Mouse (Mus musculus): Measurements from ENCODE around the gene Polr2f. TPM values are rescaled to one million over a fixed set of nuclear protein-coding genes. Genes with fewer than 3 reads are reported as not detected.

Polr2f gene
- polyA plus RNA-seq (2014; fragmentation: Nextera tagmentation; extraction: Ambion mirVana) = 315 and 325 TPM in 2 replicates

DNA sequence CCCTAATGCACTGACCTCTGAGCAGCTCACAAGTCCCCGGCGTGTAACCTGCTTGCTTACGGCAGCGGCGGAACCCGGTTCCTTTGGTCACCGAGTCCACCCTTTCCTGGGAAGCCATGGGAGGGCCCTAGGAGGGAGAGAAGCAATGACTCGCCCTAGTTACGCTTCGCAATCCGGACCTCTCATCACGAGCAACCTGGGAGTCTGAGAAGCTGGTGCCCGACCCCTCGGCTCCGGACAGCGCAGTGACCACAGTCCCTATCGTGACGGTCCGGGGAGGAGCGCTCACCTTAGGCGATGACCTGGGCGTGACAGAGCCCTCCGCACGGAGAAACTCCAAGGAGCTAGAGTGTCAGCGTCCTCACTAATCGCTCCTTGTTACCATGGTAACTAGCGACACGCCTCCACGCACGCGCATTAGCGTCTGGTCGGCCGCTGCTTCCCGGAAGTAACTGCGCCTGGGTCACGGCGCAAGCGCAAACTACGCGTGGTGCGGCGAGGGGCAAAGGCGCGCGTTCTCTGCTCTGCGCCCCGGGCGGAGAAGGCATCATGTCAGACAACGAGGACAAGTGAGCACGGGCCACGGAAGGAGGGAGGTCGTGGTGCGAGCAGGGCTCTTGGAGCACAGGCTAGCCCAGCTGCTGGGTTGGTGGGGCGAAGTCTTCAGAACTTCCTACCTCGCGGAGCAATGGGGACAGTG, at the start of gene Polr2f, which contains the start of gene 1700088E04Rik:
Polr2f (plus strand) TSS at position 144 of the 700 bp plus-strand sequence.
1700088E04Rik (minus strand) TSS at position 388 of the 700 bp plus-strand sequence.
- Histone ChIP-seq H3K27ac (ENCODE audit: low read depth) (no peak within 1 kb of the TSS), H3K4me2 (peak within 1 kb of the TSS; percentile 85)
- WGBS = under 1% methylated on average over 57 of the region's 57 CpGs

GRCm38 (mm10) chr15:79092284-79092683, 48.5 kb upstream of the Polr2f start:
- Histone ChIP-seq H3K36me3 (ENCODE audit: insufficient read depth) (peaks cover 84% of the 10 kb centered on the region), H3K4me1 (ENCODE audit: insufficient read depth) (peaks cover 2% of the 10 kb centered on the region), H3K4me2 (no peak overlapping the region), H3K27ac (ENCODE audit: low read depth) (no peak overlapping the region), H3K9me3 (ENCODE audit: low read depth, low read length) (no peaks in the 10 kb centered on the region), H3K4me3 (ENCODE audit: low read depth, low read length) (no peak overlapping the region), H3K9ac (no peak overlapping the region), H3K27me3 (ENCODE audit: insufficient read depth, low read length) (no peaks in the 10 kb centered on the region)
- TF ChIP-seq CTCF (IDR thresholded peaks at IDR 0.05; ENCODE audit: low read depth) = no peak
- WGBS = 84% methylated on average over 6 of the region's 6 CpGs
- ATAC-seq (ENCODE audit: insufficient read depth) (no peak), DNase-seq (no peak)

More for the DNA sequence above, at the start of gene Polr2f, which contains the start of gene 1700088E04Rik:
- ATAC-seq (ENCODE audit: insufficient read depth) (peak; percentile 87), DNase-seq (peak; percentile 99)
- Histone ChIP-seq H3K9me3 (ENCODE audit: low read depth, low read length) (no peaks in the 10 kb centered on the region), H3K27me3 (ENCODE audit: insufficient read depth, low read length) (no peaks in the 10 kb centered on the region), H3K9ac (peak within 1 kb of the TSS; percentile 79), H3K4me1 (ENCODE audit: insufficient read depth) (no peaks in the 10 kb centered on the region), H3K4me3 (ENCODE audit: low read depth, low read length) (peak within 1 kb of the TSS; percentile 90), H3K36me3 (ENCODE audit: insufficient read depth) (peaks cover 19% of the 10 kb centered on the region)
- no peak for TF ChIP-seq CTCF (IDR thresholded peaks at IDR 0.05; ENCODE audit: low read depth)

DNA sequence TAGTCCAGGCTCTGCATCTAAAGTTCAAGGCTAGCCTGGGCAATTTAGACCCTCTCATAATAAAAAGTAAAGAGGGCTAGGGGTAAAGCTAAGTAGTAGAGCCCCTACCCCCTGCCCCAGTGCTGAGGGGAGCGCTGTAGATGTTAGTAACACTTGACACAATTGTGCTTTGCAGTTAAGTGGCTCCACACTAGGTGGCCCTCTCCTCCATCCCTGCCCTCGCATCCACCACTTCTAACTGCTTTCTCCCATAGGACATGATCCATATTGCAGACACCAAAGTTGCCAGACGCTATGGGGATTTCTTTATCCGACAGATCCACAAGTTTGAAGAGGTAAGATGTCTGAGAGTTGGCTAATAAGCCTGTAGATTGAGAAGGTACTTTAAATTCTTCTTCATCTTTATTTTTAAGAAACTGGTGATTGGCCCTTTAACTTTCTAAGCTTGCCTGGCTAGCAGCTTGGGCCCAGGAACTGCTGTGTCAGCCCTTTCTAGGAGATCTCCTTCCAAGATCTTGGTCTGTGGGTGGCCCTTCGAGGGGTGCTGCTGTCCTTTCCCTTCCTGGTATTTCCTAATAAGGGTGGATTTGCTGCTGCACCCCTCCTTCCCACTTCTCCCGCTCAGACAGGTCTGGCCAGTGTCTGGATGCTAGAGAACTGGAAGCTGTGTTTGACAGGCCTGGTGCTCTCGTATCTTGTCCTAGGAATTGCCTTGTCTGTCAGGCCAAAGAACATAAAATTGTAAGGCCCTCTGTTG, 47.5 kb upstream of the Polr2f start:
- WGBS = 49% methylated on average over 7 of the region's 7 CpGs
- Histone ChIP-seq H3K4me2 (no peak overlapping the region), H3K27ac (ENCODE audit: low read depth) (no peak overlapping the region; the same call in 1 of the 2 replicates), H3K27me3 (ENCODE audit: insufficient read depth, low read length) (no peaks in the 10 kb centered on the region), H3K4me1 (ENCODE audit: insufficient read depth) (peaks cover 11% of the 10 kb centered on the region), H3K9ac (no peak overlapping the region), H3K9me3 (ENCODE audit: low read depth, low read length) (no peaks in the 10 kb centered on the region), H3K36me3 (ENCODE audit: insufficient read depth) (peaks cover 77% of the 10 kb centered on the region), H3K4me3 (ENCODE audit: low read depth, low read length) (no peak overlapping the region)
- ATAC-seq (ENCODE audit: insufficient read depth) = peak; percentile 38; the same call in 1 of the 2 replicates
- TF ChIP-seq CTCF (IDR thresholded peaks at IDR 0.05; ENCODE audit: low read depth) = peak; percentile 70
- DNase-seq = peak; percentile 63

GRCm38 (mm10) chr15:79095483-79095882, 45.3 kb upstream of the Polr2f start:
- Histone ChIP-seq H3K4me3 (ENCODE audit: low read depth, low read length) (no peak overlapping the region), H3K27me3 (ENCODE audit: insufficient read depth, low read length) (no peaks in the 10 kb centered on the region), H3K4me2 (no peak overlapping the region), H3K27ac (ENCODE audit: low read depth) (no peak overlapping the region), H3K9ac (no peak overlapping the region), H3K4me1 (ENCODE audit: insufficient read depth) (peaks cover 25% of the 10 kb centered on the region), H3K36me3 (ENCODE audit: insufficient read depth) (peaks cover 57% of the 10 kb centered on the region), H3K9me3 (ENCODE audit: low read depth, low read length) (no peaks in the 10 kb centered on the region)
- 86% methylated on average over 5 of the region's 5 CpGs for WGBS
- TF ChIP-seq CTCF (IDR thresholded peaks at IDR 0.05; ENCODE audit: low read depth) = no peak
- ATAC-seq (ENCODE audit: insufficient read depth) (no peak), DNase-seq (no peak)

DNA sequence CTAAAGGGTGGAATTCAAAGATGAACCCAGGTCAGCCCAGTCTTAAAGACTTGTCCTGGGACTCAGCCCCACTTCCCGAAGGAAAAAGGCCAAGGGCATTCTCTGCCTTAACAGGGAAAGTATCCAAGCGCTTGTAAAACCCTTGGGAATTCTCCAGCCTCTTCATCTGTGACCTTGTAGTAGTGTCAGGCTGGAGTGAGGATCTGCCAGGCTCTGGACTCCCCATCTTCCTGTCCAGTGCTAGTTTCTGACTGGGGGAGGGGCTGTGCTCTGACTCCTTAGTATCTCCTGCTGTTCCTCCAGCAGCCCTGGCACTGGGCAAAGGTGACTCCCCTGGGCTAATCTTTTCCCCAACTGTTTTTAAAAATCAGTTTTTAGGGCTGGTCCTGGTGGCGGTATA, 44.3 kb upstream of the Polr2f start:
- WGBS = 49% methylated on average over 3 of the region's 3 CpGs
- Histone ChIP-seq H3K27ac (ENCODE audit: low read depth) (peak overlapping the region; percentile 31; the same call in 1 of the 2 replicates), H3K9me3 (ENCODE audit: low read depth, low read length) (no peaks in the 10 kb centered on the region), H3K4me2 (no peak overlapping the region), H3K36me3 (ENCODE audit: insufficient read depth) (peaks cover 46% of the 10 kb centered on the region), H3K27me3 (ENCODE audit: insufficient read depth, low read length) (no peaks in the 10 kb centered on the region), H3K4me1 (ENCODE audit: insufficient read depth) (peaks cover 27% of the 10 kb centered on the region), H3K4me3 (ENCODE audit: low read depth, low read length) (no peak overlapping the region), H3K9ac (no peak overlapping the region)
- ATAC-seq (ENCODE audit: insufficient read depth) = no peak
- DNase-seq = peak; percentile 36
- no peak for TF ChIP-seq CTCF (IDR thresholded peaks at IDR 0.05; ENCODE audit: low read depth)

- no peak overlapping the region for H3K9ac ChIP-seq
- H3K4me2 ChIP-seq = peak overlapping the region; percentile 15; the same call in 1 of the 2 replicates
- TF ChIP-seq CTCF (IDR thresholded peaks at IDR 0.05; ENCODE audit: low read depth) = no peak
- ATAC-seq (ENCODE audit: insufficient read depth) (no peak), DNase-seq (peak; percentile 30)
- H3K27me3 ChIP-seq (ENCODE audit: insufficient read depth, low read length) = no peaks in the 10 kb centered on the region
- peaks cover 28% of the 10 kb centered on the region for H3K4me1 ChIP-seq (ENCODE audit: insufficient read depth)
- H3K4me3 ChIP-seq (ENCODE audit: low read depth, low read length) = no peak overlapping the region
- WGBS = 9% methylated on average over 2 of the region's 2 CpGs
- peaks cover 40% of the 10 kb centered on the region for H3K36me3 ChIP-seq (ENCODE audit: insufficient read depth)
- H3K27ac ChIP-seq (ENCODE audit: low read depth) = peak overlapping the region; percentile 81
- no peaks in the 10 kb centered on the region for H3K9me3 ChIP-seq (ENCODE audit: low read depth, low read length)
Measured at GRCm38 (mm10) chr15:79097135-79097534, 43.7 kb upstream of the Polr2f start.

DNA sequence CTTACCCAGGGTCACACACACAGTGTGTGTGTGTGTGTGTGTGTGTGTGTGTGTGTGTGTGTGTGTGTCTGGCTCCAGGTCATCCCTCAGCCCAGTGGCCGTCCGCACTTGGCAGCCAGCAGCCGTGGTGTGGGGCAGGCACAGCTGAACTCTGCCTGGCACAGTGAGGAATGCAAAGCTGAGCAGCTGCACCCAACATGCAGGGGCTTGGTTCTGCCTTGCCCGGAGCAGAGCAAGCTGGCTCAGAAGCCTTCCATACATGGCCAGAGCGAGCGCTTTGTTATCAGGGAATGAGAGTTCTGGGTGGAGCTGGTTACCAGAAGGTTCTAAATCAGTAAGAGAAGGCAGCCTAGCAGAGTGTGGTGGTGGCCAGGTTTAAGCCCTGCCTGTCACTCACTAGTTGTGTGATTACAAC, 43.2 kb upstream of the Polr2f start:
- DNase-seq (peak; percentile 56), ATAC-seq (ENCODE audit: insufficient read depth) (peak; percentile 74)
- Histone ChIP-seq H3K4me1 (ENCODE audit: insufficient read depth) (peaks cover 28% of the 10 kb centered on the region), H3K36me3 (ENCODE audit: insufficient read depth) (peaks cover 35% of the 10 kb centered on the region), H3K27me3 (ENCODE audit: insufficient read depth, low read length) (no peaks in the 10 kb centered on the region), H3K9me3 (ENCODE audit: low read depth, low read length) (no peaks in the 10 kb centered on the region), H3K4me2 (peak overlapping the region; percentile 15; the same call in 1 of the 2 replicates), H3K9ac (no peak overlapping the region; the same call in none of the 2 replicates), H3K4me3 (ENCODE audit: low read depth, low read length) (no peak overlapping the region), H3K27ac (ENCODE audit: low read depth) (peak overlapping the region; percentile 81)
- TF ChIP-seq CTCF (IDR thresholded peaks at IDR 0.05; ENCODE audit: low read depth) = no peak
- 15% methylated on average over 6 of the region's 6 CpGs for WGBS

All from lung, embryonic 14.5 days (tissue).